Mouse (Mus musculus) thymus, adult 2 months (tissue): ENCODE data around the gene Sp7. TPM values are rescaled to one million over a fixed set of nuclear protein-coding genes. Genes with fewer than 3 reads are reported as not detected.
A peak's percentile ranks its signal among the peaks of the same experiment; 100 is the strongest.

ENCODE experiments used
- DNase-seq: peaks from one replicate; pipeline ENCODE4 v3.0.0; 2021
- H3K27ac ChIP-seq: fragments of 200-500 bp; 2 replicates; pipeline ENCODE4 v1.5.1; 2012; ENCODE audit warnings: low read length, control low read depth; ENCODE audit not compliant: control insufficient read depth, insufficient read depth
- H3K27me3 ChIP-seq: fragments of 200-500 bp; 2 replicates; pipeline ENCODE4 v1.6.1; 2012; ENCODE audit warnings: mild to moderate bottlenecking, low read length, moderate library complexity, mixed read lengths; ENCODE audit not compliant: control insufficient read depth, insufficient read depth
- H3K36me3 ChIP-seq: fragments of 200-500 bp; 2 replicates; pipeline ENCODE4 v1.6.1; 2012; ENCODE audit warnings: mild to moderate bottlenecking, low read length, moderate library complexity; ENCODE audit not compliant: control insufficient read depth, insufficient read depth
- H3K4me1 ChIP-seq: fragments of 200-500 bp; replicated peaks from 2 replicates; pipeline ENCODE4 v1.6.1; 2012; ENCODE audit warnings: low read length; ENCODE audit not compliant: control insufficient read depth, insufficient read depth
- H3K4me3 ChIP-seq: fragments of 200-500 bp; 2 replicates; pipeline ENCODE4 v1.5.1; 2012; ENCODE audit warnings: mild to moderate bottlenecking, low read length, control low read depth, moderate library complexity; ENCODE audit not compliant: control insufficient read depth, insufficient read depth
- CTCF ChIP-seq: fragments of 200-500 bp; IDR thresholded peaks from 2 replicates; pipeline ENCODE4 v1.5.1; 2012; ENCODE audit warnings: mild to moderate bottlenecking, control low read depth, low read length, moderate library complexity, borderline replicate concordance; ENCODE audit not compliant: control insufficient read depth, poor library complexity, insufficient read depth; ENCODE audit errors: extremely low read depth
- POLR2A ChIP-seq: fragments of 200-500 bp; IDR thresholded peaks from 2 replicates; pipeline ENCODE4 v1.6.1; 2012; ENCODE audit warnings: mild to moderate bottlenecking, low read length, control low read depth, moderate library complexity; ENCODE audit not compliant: control insufficient read depth, poor library complexity, insufficient read depth; ENCODE audit errors: extremely low read depth
- WGBS: fragments of 180-500 bp; shearing (Covaris S2); methylation state at CpG from one replicate; pipeline ENCODE4 v1.1.7; 2018; 5-methylcytosine and 5-hydroxymethylcytosine counted together
- polyA plus RNA-seq: library from polyadenylated mRNA; depleted of rRNA; stranded (reverse); fragments of >200 nt; gene quantifications from 2 replicates; pipeline ENCODE4 v1.2.3, GENCODE M21; 2012

Gene Sp7
- polyA plus RNA-seq, 1 experiment: 0.13 TPM

- DNase-seq: peak; percentile 43
- WGBS: 4% methylated on average over 43 of the region's 43 CpGs
- no peak overlapping the region for H3K27ac ChIP-seq
- no peaks in the 10 kb centered on the region; the same call in 1 of the 2 replicates for H3K27me3 ChIP-seq
- H3K4me3 ChIP-seq: peak overlapping the region; percentile 50
- TF ChIP-seq POLR2A: no peak
- no peak for TF ChIP-seq CTCF
- H3K36me3 ChIP-seq: no peaks in the 10 kb centered on the region
- peaks cover 14% of the 10 kb centered on the region for H3K4me1 ChIP-seq
These were observed 9.6 kb upstream of the Sp7 start for GRCm38 (mm10) chr15:102376453-102377162.

GRCm38 (mm10) chr15:102370727-102371126, 3.7 kb upstream of the Sp7 start:
- no peak overlapping the region for H3K4me3 ChIP-seq
- DNase-seq: no peak
- no peaks in the 10 kb centered on the region for H3K4me1 ChIP-seq
- 61% methylated on average over 10 of the region's 10 CpGs for WGBS
- no peak overlapping the region for H3K27ac ChIP-seq
- peaks cover 5% of the 10 kb centered on the region for H3K27me3 ChIP-seq
- no peak for TF ChIP-seq POLR2A
- no peak for TF ChIP-seq CTCF
- no peaks in the 10 kb centered on the region for H3K36me3 ChIP-seq

- H3K27me3 ChIP-seq: peaks cover 5% of the 10 kb centered on the region
- no peak overlapping the region for H3K4me3 ChIP-seq
- no peak for DNase-seq
- TF ChIP-seq CTCF (no peak), POLR2A (no peak)
- 33% methylated on average over 13 of the region's 13 CpGs for WGBS
- no peak overlapping the region for H3K27ac ChIP-seq
- no peaks in the 10 kb centered on the region for H3K4me1 ChIP-seq
- no peaks in the 10 kb centered on the region for H3K36me3 ChIP-seq
These were observed 3.0 kb upstream of the Sp7 start for GRCm38 (mm10) chr15:102369972-102370371.

GRCm38 (mm10) chr15:102366238-102366637, 744 bp downstream of the Sp7 start:
- WGBS: 61% methylated on average over 7 of the region's 7 CpGs
- H3K27ac ChIP-seq: no peak overlapping the region
- H3K36me3 ChIP-seq: no peaks in the 10 kb centered on the region
- no peak for TF ChIP-seq CTCF
- no peak for TF ChIP-seq POLR2A
- H3K27me3 ChIP-seq: peaks cover 5% of the 10 kb centered on the region
- H3K4me1 ChIP-seq: no peaks in the 10 kb centered on the region
- no peak for DNase-seq
- H3K4me3 ChIP-seq: no peak overlapping the region

GRCm38 (mm10) chr15:102364678-102365077, 2.3 kb downstream of the Sp7 start:
- Histone ChIP-seq H3K4me3 (no peak overlapping the region), H3K36me3 (no peaks in the 10 kb centered on the region), H3K27me3 (peaks cover 2% of the 10 kb centered on the region), H3K4me1 (no peaks in the 10 kb centered on the region), H3K27ac (no peak overlapping the region)
- DNase-seq: no peak
- TF ChIP-seq POLR2A (no peak), CTCF (no peak)
- WGBS: 97% methylated on average over 1 of the region's 1 CpGs

- Histone ChIP-seq H3K36me3 (no peaks in the 10 kb centered on the region), H3K27me3 (peaks cover 8% of the 10 kb centered on the region), H3K27ac (no peak overlapping the region), H3K4me1 (peaks cover 8% of the 10 kb centered on the region; the same call in 1 of the 2 replicates), H3K4me3 (no peak overlapping the region)
- no peak for TF ChIP-seq POLR2A
- TF ChIP-seq CTCF: no peak
- no peak for DNase-seq
- WGBS: 13% methylated on average over 14 of the region's 14 CpGs
These were observed 4.3 kb downstream of the Sp7 start for GRCm38 (mm10) chr15:102362648-102363047.

- Histone ChIP-seq H3K4me3 (no peak overlapping the region), H3K4me1 (peaks cover 21% of the 10 kb centered on the region), H3K36me3 (no peaks in the 10 kb centered on the region), H3K27me3 (peaks cover 20% of the 10 kb centered on the region), H3K27ac (no peak overlapping the region)
- 56% methylated on average over 5 of the region's 5 CpGs for WGBS
- no peak for DNase-seq
- TF ChIP-seq CTCF (no peak), POLR2A (no peak)
These were observed 8.1 kb downstream of the Sp7 start for GRCm38 (mm10) chr15:102358834-102359233.
